Mouse (Mus musculus) adrenal gland, adult 8-10 months (tissue): Measurements from ENCODE around the gene Sin3b. TPM values are rescaled to one million over a fixed set of nuclear protein-coding genes. Genes with fewer than 3 reads are reported as not detected.

Experiments used
- DNase-seq: peaks from one replicate; pipeline ENCODE4 v3.0.0; 2022
- microRNA-seq, 2 experiments: library from miRNA; unstranded; fragments of <30 nt; microRNA quantifications; one replicate each; pipeline ENCODE4 v1.2.0; 2022
- total RNA-seq, 4 experiments: library from RNA; stranded (reverse); gene quantifications; 2 replicates each; pipeline ENCODE4 v1.2.4; 2022

The Sin3b gene
- total RNA-seq, 4 experiments from 2014 or later, result 123 to 288 (median 207) TPM

DNA sequence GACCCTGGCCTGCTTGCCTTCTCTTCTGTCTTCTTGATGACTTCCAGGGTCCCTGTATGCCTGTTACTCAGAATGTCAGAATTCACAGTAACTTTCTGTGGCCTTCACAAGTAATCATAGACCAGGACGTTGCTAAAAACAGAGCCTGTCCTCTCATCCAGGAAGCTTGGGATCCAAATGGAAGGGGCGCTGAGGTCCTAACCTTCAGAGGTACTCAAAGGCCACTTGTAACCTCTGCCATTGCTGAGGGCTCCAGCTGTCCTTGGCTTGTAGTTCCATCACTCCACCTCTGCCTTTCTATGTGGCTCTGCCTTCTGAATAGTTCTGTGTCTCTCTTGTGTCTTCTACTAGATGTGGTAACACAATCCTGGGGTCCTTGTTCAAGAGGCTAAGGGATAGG is 30.7 kb downstream of the Sin3b start:
- no peak for DNase-seq

GRCm38 (mm10) chr8:72756031-72756430 is 32.9 kb downstream of the Sin3b start:
- no peak for DNase-seq

- DNase-seq, result no peak
Observed at GRCm38 (mm10) chr8:72756771-72757390, 33.8 kb downstream of the Sin3b start.

DNA sequence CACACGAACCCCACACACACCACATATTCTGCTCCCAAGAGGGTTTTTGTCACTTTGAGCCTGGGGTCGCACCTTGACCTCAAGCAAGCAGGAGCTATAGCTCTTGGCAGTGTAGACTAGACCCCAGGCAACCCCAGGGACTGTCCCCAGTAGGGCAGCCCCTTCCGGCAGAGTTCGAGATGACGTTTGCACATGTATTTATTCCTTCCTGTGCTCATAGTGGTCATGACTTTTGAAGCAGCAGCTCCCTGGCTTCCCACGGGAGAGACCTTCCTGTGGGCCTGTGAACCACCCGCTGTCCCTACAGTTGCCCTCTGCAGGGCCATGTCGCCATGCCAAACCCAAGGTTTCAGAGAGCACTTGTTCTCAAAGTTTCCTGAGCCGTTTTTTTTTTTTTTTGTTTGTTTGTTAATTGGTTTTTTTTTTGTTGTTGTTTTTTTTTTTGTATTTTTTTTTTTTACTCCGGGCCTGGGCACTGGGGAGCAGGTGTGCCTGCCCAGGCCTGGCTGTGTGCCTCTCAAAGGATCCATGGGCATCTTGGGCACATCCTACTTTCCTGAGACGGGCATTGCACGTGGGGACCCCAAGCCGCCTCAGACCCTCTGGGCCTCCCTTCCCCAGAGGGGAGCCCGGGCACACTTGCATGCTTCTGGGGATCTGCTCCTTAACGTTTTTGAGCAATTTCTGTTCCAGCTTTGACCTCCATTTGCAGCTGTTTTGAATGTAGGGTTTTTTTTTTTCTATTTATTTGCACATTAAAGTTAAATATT is 34.5 kb downstream of the Sin3b start:
- DNase-seq, result no peak

- no peak for DNase-seq
Observed at GRCm38 (mm10) chr8:72758310-72758709, 35.2 kb downstream of the Sin3b start.

DNA sequence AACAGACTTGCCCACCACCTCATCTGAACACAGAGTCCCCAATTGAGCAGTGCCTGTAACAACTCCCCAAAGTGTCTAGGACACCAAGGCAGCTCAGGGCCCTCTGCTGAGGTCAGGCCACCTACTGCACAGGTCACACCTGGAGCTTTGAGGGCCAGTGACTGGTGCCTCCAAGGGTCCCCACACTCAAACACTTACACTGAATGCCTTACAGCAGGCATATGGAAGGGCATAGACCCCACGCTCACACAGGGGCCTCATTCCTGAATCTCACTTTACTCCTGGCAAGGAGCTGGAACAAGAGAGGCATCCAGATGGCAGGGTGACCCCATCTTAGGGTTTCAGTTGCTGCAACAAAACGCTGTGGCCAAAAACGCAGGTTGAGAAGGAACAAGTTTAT is 37.1 kb downstream of the Sin3b start:
- no peak for DNase-seq

DNA sequence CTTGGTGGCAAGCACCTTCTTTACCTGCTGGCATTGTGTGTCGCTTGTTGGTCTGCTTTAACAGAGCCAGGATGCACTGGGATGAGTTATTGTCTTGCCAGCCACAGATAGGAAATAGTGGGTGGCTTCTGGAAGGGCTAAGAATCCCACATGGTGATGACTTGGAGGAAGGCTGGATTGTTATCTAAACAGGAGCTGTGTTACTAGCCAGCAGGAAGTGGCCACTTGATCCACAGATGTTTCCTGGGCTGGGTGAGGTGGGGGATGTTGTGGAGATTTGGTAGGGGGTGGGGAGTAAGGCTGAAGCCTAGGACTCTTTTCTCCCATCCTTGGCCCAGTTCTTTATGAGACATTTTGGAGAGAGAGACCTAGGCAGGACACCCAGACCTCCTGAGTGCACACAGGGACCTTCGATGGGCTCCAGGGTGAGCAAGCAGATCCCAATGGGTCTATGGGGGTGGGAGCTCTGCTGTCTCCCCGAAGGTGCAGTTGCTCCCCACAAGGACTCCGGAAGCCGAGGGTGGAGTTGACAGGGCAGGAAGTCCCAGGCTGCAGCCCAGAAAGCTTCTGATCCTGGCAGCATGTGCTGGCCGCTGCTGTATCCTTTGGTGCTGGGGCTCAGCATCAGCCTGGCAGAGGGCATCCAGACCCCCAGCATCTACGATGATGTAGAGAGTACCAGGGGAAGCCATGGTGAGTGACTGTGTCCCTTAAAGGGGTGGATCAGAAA is 38.4 kb downstream of the Sin3b start, which contains the start of gene F2rl3:
Gene F2rl3, plus strand, starts transcription at position 559 of the 730 bp plus-strand sequence.
- DNase-seq, result no peak

- no peak for DNase-seq
Observed at GRCm38 (mm10) chr8:72762306-72762705, 39.2 kb downstream of the Sin3b start.

GRCm38 (mm10) chr8:72765696-72766095 is 42.6 kb downstream of the Sin3b start:
- no peak for DNase-seq

- no peak for DNase-seq
Observed at GRCm38 (mm10) chr8:72766777-72767176, 43.7 kb downstream of the Sin3b start.

DNA sequence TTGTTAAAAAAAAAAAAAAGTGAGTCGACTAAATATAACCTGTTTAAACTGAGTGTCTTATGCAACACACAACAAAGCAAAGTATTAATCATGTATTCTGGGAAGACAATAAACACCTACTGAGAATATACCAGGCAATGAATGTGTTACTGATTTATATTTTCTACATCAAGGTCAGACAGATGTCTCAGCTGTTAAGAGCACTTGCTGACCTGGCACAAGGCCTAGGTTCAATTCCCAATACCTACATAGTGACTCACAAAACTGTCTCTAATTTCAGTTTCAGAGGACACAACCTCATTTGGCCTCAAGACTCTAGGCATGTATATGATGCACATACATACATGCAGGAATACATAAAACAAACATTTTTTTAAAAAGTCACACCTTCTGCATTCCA is 54.7 kb downstream of the Sin3b start:
- DNase-seq, result no peak

GRCm38 (mm10) chr8:72780644-72781043 is 57.6 kb downstream of the Sin3b start:
- no peak for DNase-seq

DNA sequence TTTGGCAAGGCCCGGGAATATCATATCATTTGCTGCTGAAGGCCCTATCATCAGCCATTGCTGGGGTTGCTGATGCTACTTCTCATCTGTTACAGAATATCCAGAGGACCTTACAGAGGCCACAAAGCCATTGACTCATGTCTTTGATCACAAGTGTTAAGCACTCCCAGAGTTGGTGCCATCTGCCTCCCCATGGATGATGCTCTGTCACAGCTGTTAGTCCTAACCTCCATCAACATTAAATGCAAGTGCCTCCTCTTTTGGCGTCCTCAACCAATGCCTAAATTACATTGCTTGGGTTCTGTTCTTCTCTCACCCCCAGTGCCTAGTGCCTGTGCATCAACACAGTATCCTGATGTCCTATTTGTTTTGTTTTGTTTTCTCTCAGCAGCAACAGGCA is 78.5 kb downstream of the Sin3b start:
- DNase-seq, result no peak

Small RNAs within 50 kb of the gene (microRNA-seq; reads per million reads assigned to microRNA genes)
- 0 reads per million in 2 experiments for gene Gm26237

Other genes starting within 250 kb of the Sin3b start
- 10 to 100 TPM; 54.8 to 84.1 (median 67.7) TPM for gene Cherp, start 248.1 kb upstream of the Sin3b start, total RNA-seq
- gene Slc35e1, start 230.7 kb upstream of the Sin3b start, total RNA-seq, result 10 to 100 TPM; 31.1 to 40.8 (median 35.2) TPM
- 1 to 10 TPM; 8.4 to 9.7 (median 9.2) TPM for gene Med26, start 175.0 kb upstream of the Sin3b start, total RNA-seq
- 100 to 1,000 TPM; 129 to 150 (median 136) TPM for gene Smim7, start 152.2 kb upstream of the Sin3b start, total RNA-seq
- gene Tmem38a, start 151.2 kb upstream of the Sin3b start, total RNA-seq, result 10 to 100 TPM in 2 of 4 experiments, 1 to 10 TPM in 2; 8.6 to 12.5 (median 9.9) TPM
- gene Nwd1, start 76.6 kb upstream of the Sin3b start, total RNA-seq, result under 1 TPM; 0.24 to 0.73 (median 0.46) TPM
- gene F2rl3, start 38.6 kb downstream of the Sin3b start, total RNA-seq, result 1 to 10 TPM in 3 of 4 experiments, under 1 TPM in 1; 0.84 to 2.8 (median 2.1) TPM